Mouse (Mus musculus): ENCODE measurements at regions not wholly inside any gene's neighbourhood (a gene's known extent, or its start where the extent isn't known, plus 50 kb on each side); places are given as distances from the start of the nearest gene placed in this dataset.

- no peak for TF ChIP-seq CTCF (conservative IDR thresholded peaks at IDR 0.05 in 1 of 2, IDR thresholded peaks at IDR 0.05 in 1 of 2; ENCODE audit: low read depth in 2 of 2, low read length in 2 of 2)
- TF ChIP-seq POLR2A (IDR thresholded peaks at IDR 0.05; ENCODE audit: low read depth, low read length): no peak
- no peak for TF ChIP-seq ZNF384 (IDR thresholded peaks at IDR 0.05; ENCODE audit: low read depth, low read length)
- no peak for TF ChIP-seq GABPA (IDR thresholded peaks at IDR 0.05; ENCODE audit: insufficient replicate concordance, low read depth, low read length)
- no peak for TF ChIP-seq RAD21 (IDR thresholded peaks at IDR 0.05; ENCODE audit: low read depth, low read length)
- TF ChIP-seq TCF12 (IDR thresholded peaks at IDR 0.05; ENCODE audit: low read depth, low read length): no peak
- TF ChIP-seq NRF1 (IDR thresholded peaks at IDR 0.05; ENCODE audit: low read depth, low read length): no peak
- TF ChIP-seq EP300 (IDR thresholded peaks at IDR 0.05; ENCODE audit: low read length): no peak
- no peak for TF ChIP-seq USF2 (conservative IDR thresholded peaks at IDR 0.05; ENCODE audit: low read depth, low read length)
- TF ChIP-seq CHD2 (IDR thresholded peaks at IDR 0.05; ENCODE audit: low read length): no peak
- no peak for TF ChIP-seq MAZ (IDR thresholded peaks at IDR 0.05; ENCODE audit: low read depth, low read length)
- TF ChIP-seq KAT2A (IDR thresholded peaks at IDR 0.05; ENCODE audit: insufficient replicate concordance, low read length): no peak
Observed at GRCm38 (mm10) chr7:71419261-71419660, 68.0 kb upstream of the Gm10295 start.

Data from CH12.LX (cell line).